8 mouse cellular contexts compared by ENCODE assay signal in genomic region chr3:116006978-116007940, GRCm38 (mm10). TPM values are rescaled to one million over a fixed set of nuclear protein-coding genes. Genes with fewer than 3 reads are reported as not detected.
DNase-seq lines count a peak whose midpoint lies in the region; ATAC-seq and TF ChIP-seq lines count a peak whose summit lies in the region.

Gene Slc30a7 (minus strand): TSS chr3:116007406.
Gene Extl2 (plus strand): TSS chr3:116007462.

- intact Hi-C loops in left cerebral cortex, postnatal 10 days (cut with DNase I), result no loop called here

- peaks cover 1% of the 10 kb centered on the region for H3K4me1 ChIP-seq in cortical plate, adult 2 months (ENCODE audit: control insufficient read depth, insufficient read depth, low read length)

- ATAC-seq in megakaryocyte progenitor cell, adult 5-6 weeks (replicated peaks; ENCODE audit: poor library complexity), result peak; percentile 69

- H3K27ac ChIP-seq in cortical plate, adult 2 months (ENCODE audit: insufficient read depth, low read length), result peak within 1 kb of the TSS; percentile 96

- TF ChIP-seq POLR2A in cortical plate, adult 2 months (IDR thresholded peaks at IDR 0.05; ENCODE audit: extremely low read depth, insufficient read depth, low read length), result peak; percentile 61; the same call in 1 of the 2 replicates

- DNase-seq in adrenal gland, adult (ENCODE audit: inconsistent age in 2 of 2, low spot score in 1 of 2), result peak; percentile 88 to 96
- DNase-seq in gastrocnemius, adult 8-10 months (ENCODE audit: low spot score in 2 of 2), result peak; percentile 63 to 72
- DNase-seq in induced T-regulatory cell, adult 2 months (ENCODE audit: low read depth), result peak; percentile 83
- peak; percentile 80 to 90 for DNase-seq in left cerebral cortex, postnatal 10 days (ENCODE audit: extremely low spot score in 1 of 2, low spot score in 2 of 2)
- DNase-seq in right cerebral cortex, postnatal 10 days (ENCODE audit: low spot score in 2 of 2), result peak; percentile 92 to 93
- DNase-seq in urinary bladder, postnatal 14 days (ENCODE audit: low spot score), result peak; percentile 83

- TF ChIP-seq CTCF in cortical plate, adult 2 months (IDR thresholded peaks at IDR 0.05; ENCODE audit: extremely low read depth, insufficient read depth, low read length), result no peak

- peak within 1 kb of the TSS; percentile 89 for H3K4me3 ChIP-seq in cortical plate, adult 2 months (ENCODE audit: insufficient read depth, low read length)

RNA-seq across cellular contexts. Expression of gene Slc30a7, which starts in this region (rescaled TPM):
- 12.5 and 13.1 TPM in 2 replicates for polyA plus RNA-seq in cortical plate, adult 2 months (2012; rRNA removed)
- 1 to 10 TPM; 2.2 to 6.9 (median 4.5) TPM for total RNA-seq in gastrocnemius, adult 8-10 months (2022)
- 10 to 100 TPM; 24.8 to 31.7 TPM for total RNA-seq in left cerebral cortex, postnatal 10 days (2021)
- total RNA-seq in megakaryocyte progenitor cell, adult 5-6 weeks (2015), result 32.4 and 40.4 TPM in 2 replicates
- total RNA-seq in megakaryocyte progenitor cell, adult 5-6 weeks (2017), result 37.9 and 51.5 TPM in 2 replicates

RNA-seq across cellular contexts. Expression of gene Extl2, which starts in this region (rescaled TPM):
- polyA plus RNA-seq in cortical plate, adult 2 months (2012; rRNA removed), result 37.8 and 38.7 TPM in 2 replicates
- 10 to 100 TPM; 12.5 to 17.6 (median 15.5) TPM for total RNA-seq in gastrocnemius, adult 8-10 months (2022)
- 10 to 100 TPM; 62.4 to 67.1 TPM for total RNA-seq in left cerebral cortex, postnatal 10 days (2021)
- total RNA-seq in megakaryocyte progenitor cell, adult 5-6 weeks (2015), result 12.3 and 15.1 TPM in 2 replicates
- total RNA-seq in megakaryocyte progenitor cell, adult 5-6 weeks (2017), result 11.2 and 11.3 TPM in 2 replicates

Comparison
In these comparisons a context has a peak if more than half of its experiments do, and no peak if none do; other contexts are left out.
1. Peak in every context shown above with its lines: DNase-seq, ATAC-seq, H3K4me3 ChIP-seq and H3K27ac ChIP-seq.